Mouse (Mus musculus) urinary bladder, postnatal 4 days (tissue): Measurements from ENCODE around the gene Rps6kl1.

Experiments
- DNase-seq, 2 experiments: peaks; one replicate each; pipeline ENCODE4 v3.0.0; 2021 to 2022; ENCODE audit warnings: low spot score in 2 of 2

Rps6kl1 gene

GRCm38 (mm10) chr12:85108643-85109042, 42.4 kb downstream of the Rps6kl1 start:
- DNase-seq: no peak

- DNase-seq: no peak
These were observed 44.8 kb downstream of the Rps6kl1 start for GRCm38 (mm10) chr12:85106292-85106691.

GRCm38 (mm10) chr12:85104789-85105188, 46.3 kb downstream of the Rps6kl1 start:
- no peak for DNase-seq

GRCm38 (mm10) chr12:85103096-85103495, 48.0 kb downstream of the Rps6kl1 start:
- DNase-seq: no peak

- DNase-seq: no peak
These were observed 49.5 kb downstream of the Rps6kl1 start for GRCm38 (mm10) chr12:85101521-85102106.

- no peak for DNase-seq
These were observed 50.1 kb downstream of the Rps6kl1 start for GRCm38 (mm10) chr12:85101001-85101400.

GRCm38 (mm10) chr12:85095859-85096258, 55.2 kb downstream of the Rps6kl1 start:
- DNase-seq: no peak

- DNase-seq: no peak
These were observed 55.9 kb downstream of the Rps6kl1 start for GRCm38 (mm10) chr12:85095146-85095545.

- DNase-seq: peak in 1 of 2 experiments; percentile 55
These were observed 56.4 kb downstream of the Rps6kl1 start for GRCm38 (mm10) chr12:85094706-85095105.

GRCm38 (mm10) chr12:85094010-85094409, 57.1 kb downstream of the Rps6kl1 start:
- DNase-seq: peak; percentile 62 to 69

- DNase-seq: peak; percentile 36 to 70
These were observed 58.9 kb downstream of the Rps6kl1 start for GRCm38 (mm10) chr12:85092214-85092613.

GRCm38 (mm10) chr12:85091190-85091589, 59.9 kb downstream of the Rps6kl1 start:
- DNase-seq: no peak

- no peak for DNase-seq
These were observed 63.2 kb downstream of the Rps6kl1 start for GRCm38 (mm10) chr12:85087845-85088244.
